8 mouse cellular contexts compared by ENCODE assay signal in genomic region chr3:108383485-108384354, GRCm38 (mm10). TPM values are rescaled to one million over a fixed set of nuclear protein-coding genes. Genes with fewer than 3 reads are reported as not detected.
A peak's percentile ranks its signal among the peaks of the same experiment; 100 is the strongest.
DNase-seq lines count a peak whose midpoint lies in the region; ATAC-seq lines count a peak whose summit lies in the region.

Psrc1 (plus strand) TSS chr3:108383839.

- peak; percentile 94 for DNase-seq in adrenal gland, adult 2 months
- DNase-seq in embryo, embryonic 10 days (ENCODE audit: low spot score), result peak; percentile 95
- DNase-seq in gastrocnemius, postnatal 10 days, result peak; percentile 85
- peak; percentile 81 for DNase-seq in induced T-regulatory cell, adult 2 months (ENCODE audit: low read depth)
- peak; percentile 82 to 84 for DNase-seq in left cerebral cortex, postnatal 14 days (ENCODE audit: low spot score in 2 of 2)
- peak; percentile 80 for DNase-seq in right cerebral cortex, postnatal 14 days
- DNase-seq in urinary bladder, postnatal 4 days (ENCODE audit: low spot score in 2 of 2), result peak; percentile 78 to 90

- peak; percentile 74 for ATAC-seq in megakaryocyte-erythroid progenitor cell, adult 5-6 weeks (replicated peaks; ENCODE audit: low FRiP score, low TSS enrichment, poor library complexity, severe bottlenecking)

- intact Hi-C loops in left cerebral cortex, postnatal 14 days (cut with DNase I), result no loop called here

RNA-seq across cellular contexts. Expression of gene Psrc1, which starts in this region (rescaled TPM):
- 1 to 10 TPM in 1 of 2 experiments, under 1 TPM in 1; 0.66 to 1.3 TPM for total RNA-seq in adrenal gland, adult 2 months (2021)
- polyA plus RNA-seq in adrenal gland, adult 2 months (2012; rRNA removed), result 2.6 and 4.0 TPM in 2 replicates
- total RNA-seq in gastrocnemius, postnatal 10 days (2021), result 1 to 10 TPM; 2.3 to 3.0 TPM
- total RNA-seq in left cerebral cortex, postnatal 14 days (2021), result 10 to 100 TPM; 14.7 to 15.8 TPM
- total RNA-seq in megakaryocyte-erythroid progenitor cell, adult 5-6 weeks (2014; fragmentation: Nextera tagmentation), result 34.4 and 34.9 TPM in 2 replicates
- total RNA-seq in megakaryocyte-erythroid progenitor cell, adult 5-6 weeks (2017), result 13.6 and 24.9 TPM in 2 replicates

Comparison
In these comparisons a context has a peak if more than half of its experiments do, and no peak if none do; other contexts are left out.
1. Peak in every context shown above with its lines: DNase-seq and ATAC-seq.